Mouse (Mus musculus): ENCODE results near the gene Ddi2. TPM values are rescaled to one million over a fixed set of nuclear protein-coding genes. Genes with fewer than 3 reads are reported as not detected.

Ddi2 gene
- polyA plus RNA-seq, 1 experiment from 2014 or later, result 14.8 TPM

Other genes with a start within 250 kb of the Ddi2 start
- gene Spen, start 184.8 kb downstream of the Ddi2 start, polyA plus RNA-seq (2015; fragmentation: Nextera tagmentation; extraction: Ambion mirVana), result 4.7 and 5.6 TPM in 2 replicates
- gene Fblim1, start 117.3 kb downstream of the Ddi2 start, polyA plus RNA-seq (2015; fragmentation: Nextera tagmentation; extraction: Ambion mirVana), result 1.7 and 1.9 TPM in 2 replicates
- gene Tmem82, start 104.8 kb downstream of the Ddi2 start, polyA plus RNA-seq (2015; fragmentation: Nextera tagmentation; extraction: Ambion mirVana), result 4.4 and 4.6 TPM in 2 replicates
- 0.07 TPM in 1 of 2 replicates, not detected in the other for gene Slc25a34, start 99.6 kb downstream of the Ddi2 start, polyA plus RNA-seq (2015; fragmentation: Nextera tagmentation; extraction: Ambion mirVana)
- 1.1 and 2.0 TPM in 2 replicates for gene Plekhm2, start 58.5 kb downstream of the Ddi2 start, polyA plus RNA-seq (2015; fragmentation: Nextera tagmentation; extraction: Ambion mirVana)
- 1.2 TPM in 1 of 2 replicates, not detected in the other for gene Rsc1a1, start 37.8 kb downstream of the Ddi2 start, polyA plus RNA-seq (2015; fragmentation: Nextera tagmentation; extraction: Ambion mirVana)
- 20.5 and 26.2 TPM in 2 replicates for gene Agmat, start 23.3 kb upstream of the Ddi2 start, polyA plus RNA-seq (2015; fragmentation: Nextera tagmentation; extraction: Ambion mirVana)
- gene Dnajc16, start 67.5 kb upstream of the Ddi2 start, polyA plus RNA-seq (2015; fragmentation: Nextera tagmentation; extraction: Ambion mirVana), result 2.0 and 2.2 TPM in 2 replicates
- 9.7 and 9.9 TPM in 2 replicates for gene Casp9, start 70.2 kb upstream of the Ddi2 start, polyA plus RNA-seq (2015; fragmentation: Nextera tagmentation; extraction: Ambion mirVana)
- 0.14 and 3.3 TPM in 2 replicates for gene Cela2a, start 102.7 kb upstream of the Ddi2 start, polyA plus RNA-seq (2015; fragmentation: Nextera tagmentation; extraction: Ambion mirVana)
- gene Ctrc, start 122.9 kb upstream of the Ddi2 start, polyA plus RNA-seq (2015; fragmentation: Nextera tagmentation; extraction: Ambion mirVana), result not detected in 2 replicates
- gene Efhd2, start 151.5 kb upstream of the Ddi2 start, polyA plus RNA-seq (2015; fragmentation: Nextera tagmentation; extraction: Ambion mirVana), result 45.8 and 48.4 TPM in 2 replicates